Mouse (Mus musculus) liver, embryonic 12.5 days (tissue): ENCODE measurements around the gene Zfp758. TPM values are rescaled to one million over a fixed set of nuclear protein-coding genes. Genes with fewer than 3 reads are reported as not detected.
"Not testable (repeated sequence)": the region's sequence is repeated elsewhere in the genome, so short reads cannot be mapped to it uniquely, and the experiment has no call there.

Source experiments
- ATAC-seq: fragments of 200-750 bp; cut with Nextera tagmentation; 2 replicates; pipeline ENCODE4 v1.8.0; 2017; ENCODE audit warnings: moderate number of reproducible peaks, mild to moderate bottlenecking, moderate library complexity
- H3K27ac ChIP-seq: fragments of 300-500 bp; sonication (generic); 2 replicates; pipeline ENCODE4 v1.5.1; 2016; ENCODE audit warnings: mild to moderate bottlenecking
- H3K27me3 ChIP-seq: fragments of 300-500 bp; sonication (generic); replicated peaks from 2 replicates; pipeline ENCODE4 v1.6.1; 2016; ENCODE audit warnings: mild to moderate bottlenecking, moderate library complexity
- H3K36me3 ChIP-seq: fragments of 300-500 bp; sonication (generic); 2 replicates; pipeline ENCODE4 v1.6.1; 2016; ENCODE audit warnings: mild to moderate bottlenecking, moderate library complexity
- H3K4me1 ChIP-seq: fragments of 300-500 bp; sonication (generic); 2 replicates; pipeline ENCODE4 v1.6.1; 2016
- H3K4me2 ChIP-seq: fragments of 300-500 bp; sonication (generic); 2 replicates; pipeline ENCODE4 v1.6.1; 2016; ENCODE audit warnings: mild to moderate bottlenecking, moderate library complexity
- H3K4me3 ChIP-seq: fragments of 300-500 bp; sonication (generic); 2 replicates; pipeline ENCODE4 v1.5.1; 2016; ENCODE audit warnings: mild to moderate bottlenecking, moderate library complexity
- H3K9ac ChIP-seq: fragments of 300-500 bp; sonication (generic); 2 replicates; pipeline ENCODE4 v1.6.1; 2016; ENCODE audit warnings: mild to moderate bottlenecking, moderate library complexity
- H3K9me3 ChIP-seq: fragments of 300-500 bp; sonication (generic); replicated peaks from 2 replicates; pipeline ENCODE4 v1.6.1; 2016; ENCODE audit warnings: mild to moderate bottlenecking, moderate library complexity
- WGBS: fragments of 180-500 bp; shearing (Covaris S2); methylation state at CpG from one replicate; pipeline ENCODE4 v1.1.7; 2016; ENCODE audit not compliant: insufficient replicate concordance; 5-methylcytosine and 5-hydroxymethylcytosine counted together
- polyA plus RNA-seq: library from polyadenylated mRNA; unstranded; fragments of >200 nt; fragmentation: Nextera tagmentation; extraction: Ambion mirVana; gene quantifications from 2 replicates; pipeline ENCODE4 v1.2.1, GENCODE M21; 2016

Zfp758 gene
- polyA plus RNA-seq = 5.3 and 5.5 TPM in 2 replicates

DNA sequence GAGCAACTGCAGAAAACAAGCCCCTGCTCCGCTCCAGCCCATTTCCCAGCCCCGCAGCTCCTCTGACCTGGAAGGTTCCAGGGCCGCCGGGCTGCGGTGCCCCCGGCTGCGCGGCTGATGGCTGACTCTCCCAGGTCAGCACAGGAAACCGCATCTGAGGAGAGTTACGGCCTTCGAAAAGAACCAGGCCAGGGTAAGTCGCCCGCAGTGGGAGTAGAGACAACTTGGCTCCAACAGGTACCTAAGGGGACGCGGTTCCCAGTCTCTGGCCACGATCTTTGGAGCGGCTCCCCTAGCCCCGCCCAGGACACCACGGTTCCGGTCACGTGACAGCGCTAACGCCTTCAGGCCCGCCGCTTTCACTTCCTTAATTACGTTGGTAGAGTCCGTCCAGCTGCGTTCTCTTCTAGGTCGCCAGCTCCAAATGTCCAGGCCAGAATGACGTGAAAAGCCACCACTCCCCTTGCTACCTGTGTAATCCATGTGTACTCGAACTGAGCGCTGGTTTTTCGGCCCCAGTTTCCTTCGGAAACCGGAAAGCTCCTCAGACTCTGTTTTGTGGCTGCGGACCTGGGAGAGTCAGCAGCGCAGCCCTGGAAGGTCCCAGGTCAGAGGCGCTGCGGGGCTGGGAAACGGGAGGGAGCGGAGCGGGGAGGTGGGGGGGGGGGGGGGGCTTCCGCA lies at the start of gene Zfp758, which contains the start of gene Zfp944:
Zfp758 (plus strand) TSS at position 353 of the 681 bp plus-strand sequence.
Zfp944 (minus strand) TSS at position 300 of the 681 bp plus-strand sequence.
- Histone ChIP-seq H3K36me3 (peaks cover 31% of the 10 kb centered on the region), H3K4me1 (peaks cover 18% of the 10 kb centered on the region), H3K4me3 (peak within 1 kb of the TSS; percentile 73), H3K4me2 (peak within 1 kb of the TSS; percentile 73), H3K9ac (peak within 1 kb of the TSS; percentile 84), H3K27ac (peak within 1 kb of the TSS; percentile 89)
- H3K27me3 ChIP-seq, H3K9me3 ChIP-seq: not testable (repeated sequence)
- under 1% methylated on average over 29 of the region's 43 CpGs for WGBS
- ATAC-seq = peak; percentile 99

DNA sequence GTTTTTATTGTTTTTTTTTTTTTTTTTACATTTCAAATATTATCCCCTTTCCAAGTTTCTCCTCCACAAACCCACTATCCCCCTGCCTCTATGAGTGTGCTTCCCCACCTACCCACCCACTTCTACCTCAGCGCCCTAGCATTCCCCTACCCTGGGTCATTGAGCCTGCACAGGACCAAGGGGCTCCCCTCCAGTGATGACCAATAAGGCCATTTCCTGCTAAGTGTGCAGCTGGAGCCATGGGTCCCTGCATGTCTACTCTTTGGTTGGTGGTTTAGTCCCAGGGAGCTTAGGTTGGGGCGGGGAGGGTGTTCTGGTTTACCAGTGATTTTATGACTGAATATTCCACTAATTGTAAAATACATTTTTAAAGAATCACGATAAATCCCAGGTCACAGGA lies 47.0 kb upstream of the Zfp758 start:
- H3K4me1 ChIP-seq, H3K27me3 ChIP-seq, H3K36me3 ChIP-seq, H3K9me3 ChIP-seq: not testable (repeated sequence)
- peak overlapping the region; percentile 80 for H3K9ac ChIP-seq
- H3K4me2 ChIP-seq = peak overlapping the region; percentile 66
- peak overlapping the region; percentile 80 for H3K27ac ChIP-seq
- 0% methylated on average over 3 of the region's 3 CpGs for WGBS
- peak; percentile 66 for ATAC-seq
- H3K4me3 ChIP-seq = peak overlapping the region; percentile 73

DNA sequence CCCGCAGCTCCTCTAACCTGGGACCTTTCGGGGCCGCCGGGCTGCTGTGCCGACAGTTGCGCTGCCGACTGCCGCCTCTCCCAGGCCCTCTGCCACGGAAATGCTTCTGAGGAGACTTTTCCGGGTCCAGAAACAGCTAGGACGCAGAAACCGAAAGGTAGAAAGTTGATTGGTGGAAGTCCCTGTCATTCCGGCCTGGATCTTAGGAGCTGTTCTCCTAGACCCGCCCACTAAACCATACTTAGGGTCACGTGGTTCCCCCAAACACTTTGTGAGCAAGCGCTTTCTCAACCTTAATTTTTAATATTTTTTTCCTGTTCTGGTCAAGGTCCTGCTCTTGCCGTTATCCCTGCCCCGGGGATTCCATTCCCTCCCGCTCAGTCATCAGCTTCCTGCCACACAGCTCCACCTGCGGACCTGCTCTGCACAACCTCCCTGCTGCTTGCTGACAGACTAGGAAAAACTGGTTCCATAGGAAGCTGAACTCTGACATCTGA lies 46.5 kb upstream of the Zfp758 start, which contains the start of gene CT030661.1:
CT030661.1 (minus strand) TSS at position 108 of the 497 bp plus-strand sequence.
- Histone ChIP-seq H3K27ac (peak within 1 kb of the TSS; percentile 80), H3K4me2 (peak within 1 kb of the TSS; percentile 66), H3K9ac (peak within 1 kb of the TSS; percentile 80), H3K4me3 (peak within 1 kb of the TSS; percentile 73)
- WGBS = under 1% methylated on average over 20 of the region's 20 CpGs
- H3K9me3 ChIP-seq, H3K27me3 ChIP-seq, H3K36me3 ChIP-seq, H3K4me1 ChIP-seq: not testable (repeated sequence)
- peak; percentile 99 for ATAC-seq

DNA sequence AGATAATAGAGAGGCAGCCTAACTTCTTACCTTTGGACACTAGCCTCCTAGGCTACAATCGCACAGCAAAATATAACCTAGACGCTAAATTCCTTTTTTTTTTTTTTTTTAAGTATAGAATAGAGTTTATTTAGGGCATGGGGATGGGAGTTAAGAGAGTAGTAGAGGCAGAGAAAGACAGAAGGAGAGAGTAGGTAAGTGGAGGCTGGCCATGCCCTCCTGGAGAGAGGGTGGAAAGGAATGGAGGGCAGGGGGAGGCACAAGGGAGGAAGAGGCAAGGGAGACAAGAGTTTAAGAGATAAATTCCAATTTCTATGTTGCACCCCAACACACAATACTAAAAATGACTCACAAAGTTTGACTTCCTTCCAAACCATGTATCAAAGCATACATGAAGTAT lies 46.0 kb upstream of the Zfp758 start:
- not testable (repeated sequence) for ATAC-seq, H3K36me3 ChIP-seq, H3K9me3 ChIP-seq, H3K4me1 ChIP-seq, H3K27me3 ChIP-seq
- Histone ChIP-seq H3K9ac (peak overlapping the region; percentile 80), H3K4me3 (peak overlapping the region; percentile 73), H3K27ac (0 out of 2 replicates have a peak overlapping the region, but pooled peaks have one; percentile 58), H3K4me2 (peak overlapping the region; percentile 66)
- WGBS = 17% methylated on average over 2 of the region's 2 CpGs

DNA sequence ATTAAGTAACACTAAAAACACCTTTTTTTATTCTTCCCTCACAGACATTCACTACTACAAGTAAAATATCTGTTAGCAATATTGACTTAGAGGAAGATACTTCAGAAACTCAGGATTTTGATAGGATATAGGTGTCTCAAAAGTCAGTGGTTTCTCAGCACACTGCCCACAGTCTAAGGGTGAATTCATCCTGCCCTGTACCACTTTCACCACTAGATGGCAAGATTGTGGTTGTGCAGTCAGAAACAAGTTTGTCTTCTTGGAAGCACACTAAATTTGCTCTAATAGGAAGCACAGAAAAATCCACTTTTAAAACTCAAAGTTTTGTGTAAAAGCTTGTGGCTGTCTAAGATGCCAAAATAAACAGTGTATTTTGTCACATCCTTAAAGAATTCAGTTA lies 8.5 kb upstream of the Zfp758 start:
- H3K4me1 ChIP-seq = no peaks in the 10 kb centered on the region

DNA sequence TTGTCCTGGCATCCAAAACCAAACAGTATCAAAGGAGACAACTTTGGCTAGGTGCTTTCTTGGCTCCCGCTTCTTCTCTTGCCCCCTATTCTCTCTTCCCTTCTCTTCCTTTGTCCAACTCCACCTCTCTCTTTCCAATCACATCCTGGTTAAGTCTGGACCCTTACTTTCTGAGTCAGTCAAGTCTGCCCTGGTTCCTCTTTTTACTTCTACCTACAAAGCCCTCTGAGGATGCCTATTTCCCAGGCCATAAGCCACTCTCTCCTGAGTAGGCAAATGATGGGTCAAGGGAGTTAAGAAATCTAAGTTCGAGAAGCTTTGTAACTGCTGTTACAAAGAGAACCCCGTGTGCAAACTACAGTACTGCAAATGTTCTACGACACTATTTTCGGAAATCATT lies 681 bp upstream of the Zfp758 start:
- Histone ChIP-seq H3K36me3 (peaks cover 33% of the 10 kb centered on the region), H3K9ac (peak overlapping the region; percentile 76), H3K27me3 (no peaks in the 10 kb centered on the region), H3K4me3 (peak overlapping the region; percentile 73), H3K27ac (0 out of 2 replicates have a peak overlapping the region, but pooled peaks have one; percentile 55), H3K4me2 (peak overlapping the region; percentile 73), H3K4me1 (peaks cover 18% of the 10 kb centered on the region), H3K9me3 (peaks cover 4% of the 10 kb centered on the region)
- 23% methylated on average over 5 of the region's 5 CpGs for WGBS
- no peak for ATAC-seq

More for the DNA sequence above, 8.5 kb upstream of the Zfp758 start:
- peaks cover 24% of the 10 kb centered on the region for H3K36me3 ChIP-seq
- ATAC-seq = 0 out of 2 replicates have a peak, but pooled peaks have one; percentile 42
- no peak overlapping the region for H3K27ac ChIP-seq
- H3K9ac ChIP-seq = no peak overlapping the region
- H3K4me2 ChIP-seq = no peak overlapping the region
- no peaks in the 10 kb centered on the region for H3K9me3 ChIP-seq
- H3K4me3 ChIP-seq = no peak overlapping the region
- no peaks in the 10 kb centered on the region for H3K27me3 ChIP-seq

DNA sequence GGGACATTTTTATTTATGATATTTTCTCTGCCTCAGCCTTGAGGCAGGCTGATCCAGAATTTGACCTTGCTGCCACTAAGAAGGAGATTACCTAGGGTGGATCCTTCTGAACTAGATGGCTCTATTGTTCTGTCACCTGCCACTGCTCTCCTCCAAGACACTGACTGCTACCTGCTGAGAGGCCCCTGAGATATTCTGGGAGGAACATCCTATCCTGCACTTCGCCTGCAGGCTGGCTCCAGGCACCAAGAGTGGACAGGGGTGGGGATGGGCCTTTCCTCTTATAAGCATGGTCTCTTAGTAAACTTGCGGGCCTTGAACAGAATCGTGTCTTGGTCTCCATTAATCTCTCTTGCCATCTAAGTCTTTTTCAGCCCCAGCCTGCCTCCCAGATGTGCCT lies 2.6 kb downstream of the Zfp758 start:
- WGBS = 79% methylated on average over 3 of the region's 3 CpGs
- Histone ChIP-seq H3K4me2 (no peak overlapping the region), H3K27ac (no peak overlapping the region), H3K36me3 (peaks cover 22% of the 10 kb centered on the region), H3K27me3 (no peaks in the 10 kb centered on the region), H3K4me3 (no peak overlapping the region), H3K9me3 (peaks cover 9% of the 10 kb centered on the region), H3K4me1 (peaks cover 18% of the 10 kb centered on the region), H3K9ac (no peak overlapping the region)
- ATAC-seq = no peak

DNA sequence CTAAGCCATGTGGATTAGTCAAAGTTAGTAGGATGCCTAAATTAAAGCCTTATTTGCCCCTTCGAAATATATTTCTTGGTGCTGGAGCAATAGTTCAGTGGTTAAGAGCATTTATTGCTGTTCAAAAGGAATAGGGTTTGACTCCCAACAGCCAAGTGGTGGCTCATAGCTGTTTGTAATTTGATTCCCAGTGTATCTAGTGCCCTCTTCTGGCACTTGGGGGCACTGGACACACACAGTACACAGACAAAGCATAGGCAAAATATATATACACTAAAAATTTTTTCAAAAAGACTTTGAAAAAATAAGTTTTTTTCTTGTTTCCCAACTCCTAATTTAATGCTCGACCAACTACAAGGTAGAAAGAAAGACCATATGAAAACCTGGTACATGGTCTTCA lies 49.5 kb downstream of the Zfp758 start:
- no peak for ATAC-seq
- Histone ChIP-seq H3K36me3 (no peaks in the 10 kb centered on the region), H3K4me1 (no peaks in the 10 kb centered on the region), H3K27ac (no peak overlapping the region), H3K4me2 (no peak overlapping the region), H3K9me3 (no peaks in the 10 kb centered on the region), H3K4me3 (no peak overlapping the region), H3K9ac (no peak overlapping the region), H3K27me3 (no peaks in the 10 kb centered on the region; the same call in 1 of the 2 replicates)
- WGBS = 42% methylated on average over 2 of the region's 2 CpGs

DNA sequence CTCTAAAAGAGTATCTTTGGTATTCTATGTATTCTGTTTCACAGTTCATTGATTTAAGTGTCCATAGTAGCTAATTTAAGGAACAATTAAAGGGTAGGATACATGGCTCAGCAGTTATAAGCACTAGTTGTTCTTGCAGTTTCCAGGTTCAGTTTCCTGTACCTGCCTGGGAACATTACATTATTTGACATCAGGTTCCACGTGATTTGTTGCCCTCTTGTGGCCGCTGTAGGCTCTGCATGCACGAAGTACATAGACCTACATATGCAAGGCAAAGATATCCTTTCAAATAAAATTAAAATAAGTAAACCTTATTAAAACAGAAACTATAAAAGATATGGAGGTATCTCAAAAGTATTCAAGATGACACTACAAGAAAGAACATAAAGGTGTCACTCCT lies 56.3 kb downstream of the Zfp758 start:
- no peak overlapping the region for H3K4me2 ChIP-seq
- H3K27me3 ChIP-seq = no peaks in the 10 kb centered on the region; the same call in 1 of the 2 replicates
- ATAC-seq = peak; percentile 37; the same call in 1 of the 2 replicates
- no peak overlapping the region for H3K4me3 ChIP-seq
- H3K9me3 ChIP-seq = no peaks in the 10 kb centered on the region
- WGBS = under 1% methylated on average over 3 of the region's 3 CpGs
- no peak overlapping the region for H3K27ac ChIP-seq
- no peak overlapping the region for H3K9ac ChIP-seq
- H3K4me1 ChIP-seq = no peaks in the 10 kb centered on the region
- no peaks in the 10 kb centered on the region for H3K36me3 ChIP-seq

DNA sequence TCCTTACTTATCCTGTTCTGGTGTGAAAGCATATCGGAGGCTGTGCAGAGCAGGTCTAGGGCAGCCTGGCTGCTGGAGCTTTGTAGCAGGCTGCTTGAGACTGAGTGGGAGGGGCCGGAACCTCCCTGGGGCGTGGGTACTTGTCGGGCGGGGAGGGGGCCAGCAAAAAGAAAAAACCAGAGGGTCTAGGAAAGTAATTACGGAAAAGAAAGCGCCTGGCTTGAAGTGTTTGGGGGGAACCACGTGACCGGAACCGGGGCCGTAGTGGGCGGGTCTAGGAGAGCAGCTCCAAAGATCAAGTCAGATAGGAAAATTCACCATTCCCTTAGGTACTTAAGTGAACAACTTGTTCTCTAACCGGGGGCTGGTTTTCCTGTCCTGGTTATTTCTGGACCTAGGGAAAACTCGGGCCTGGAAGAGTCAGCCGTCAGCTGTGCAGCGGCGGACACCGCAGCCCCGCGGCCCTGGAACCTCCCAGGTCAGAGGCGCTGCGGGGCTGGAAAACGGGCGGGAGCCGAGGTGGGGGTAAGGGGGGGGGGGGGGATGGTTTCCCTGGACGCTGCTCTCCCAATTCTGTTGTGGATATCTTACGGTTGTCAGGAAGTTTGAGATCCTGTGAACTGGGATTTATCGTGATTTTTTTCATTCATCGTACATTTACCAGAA lies 62.8 kb downstream of the Zfp758 start, which contains the start of gene Zfp946:
Zfp946 (plus strand) TSS at position 271 of the 666 bp plus-strand sequence.
- Histone ChIP-seq H3K27ac (peak within 1 kb of the TSS; percentile 63), H3K4me2 (peak within 1 kb of the TSS; percentile 78), H3K4me3 (peak within 1 kb of the TSS; percentile 69), H3K4me1 (peaks cover 10% of the 10 kb centered on the region; the same call in 1 of the 2 replicates), H3K36me3 (no peaks in the 10 kb centered on the region), H3K27me3 (no peaks in the 10 kb centered on the region), H3K9ac (peak within 1 kb of the TSS; percentile 67), H3K9me3 (no peaks in the 10 kb centered on the region)
- ATAC-seq = peak; percentile 92
- WGBS = under 1% methylated on average over 28 of the region's 29 CpGs

DNA sequence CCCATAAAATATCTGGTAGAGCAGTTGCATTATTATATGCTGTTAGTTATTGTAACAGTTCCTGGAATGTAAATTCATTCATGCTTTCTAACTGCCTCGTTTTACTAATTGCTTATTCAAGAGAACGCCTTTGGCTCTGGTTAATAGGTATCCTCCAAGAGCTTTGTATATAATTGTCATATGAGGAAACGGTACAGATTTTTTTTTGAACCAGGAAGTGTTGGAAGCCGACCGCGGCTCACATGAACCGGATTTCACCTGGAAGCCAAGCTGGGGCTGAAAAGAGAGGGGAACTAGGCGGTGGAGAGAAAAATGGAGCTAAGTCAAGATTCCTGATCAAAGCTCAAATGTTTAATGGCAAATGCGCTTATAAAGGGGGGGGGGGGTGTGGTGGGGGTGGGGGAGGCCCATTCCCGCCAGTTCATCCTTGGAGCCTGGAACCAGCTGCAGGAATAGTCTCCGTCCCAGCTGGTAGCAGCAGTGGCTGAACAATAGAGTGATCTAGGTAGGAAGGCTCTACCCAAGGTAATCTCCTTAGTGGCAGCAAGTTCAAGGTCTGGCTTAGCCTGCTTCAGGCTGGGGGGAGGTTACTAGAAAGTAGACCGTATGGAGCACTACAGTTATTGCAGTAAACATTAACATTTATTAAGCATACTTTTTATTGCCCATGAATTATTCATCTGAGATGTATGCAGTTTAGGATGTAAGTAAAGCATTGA lies 63.5 kb downstream of the Zfp758 start:
- 9% methylated on average over 11 of the region's 12 CpGs for WGBS
- Histone ChIP-seq H3K36me3 (no peaks in the 10 kb centered on the region), H3K27me3 (no peaks in the 10 kb centered on the region), H3K4me1 (peaks cover 10% of the 10 kb centered on the region; the same call in 1 of the 2 replicates), H3K4me3 (peak overlapping the region; percentile 69), H3K27ac (no peak overlapping the region), H3K9ac (peak overlapping the region; percentile 67), H3K4me2 (peak overlapping the region; percentile 78), H3K9me3 (no peaks in the 10 kb centered on the region)
- no peak for ATAC-seq
